Mouse (Mus musculus) kidney, postnatal 0 days (tissue): ENCODE results near the gene Miga2. TPM values are rescaled to one million over a fixed set of nuclear protein-coding genes. Genes with fewer than 3 reads are reported as not detected.

Source experiments
- ATAC-seq: fragments of 200-750 bp; cut with Nextera tagmentation; replicated peaks from 2 replicates; pipeline ENCODE4 v1.8.0; 2017; ENCODE audit warnings: low read depth, moderate number of reproducible peaks, moderate TSS enrichment, moderate library complexity; ENCODE audit not compliant: low FRiP score
- DNase-seq: peaks from one replicate; pipeline ENCODE4 v3.0.0-alpha.2; 2016; ENCODE audit warnings: low spot score
- H3K27ac ChIP-seq: fragments of 300-500 bp; sonication (generic); 2 replicates; pipeline ENCODE4 v1.5.1; 2014; ENCODE audit warnings: mild to moderate bottlenecking
- H3K27me3 ChIP-seq: fragments of 300-500 bp; sonication (generic); 2 replicates; pipeline ENCODE4 v1.6.1; 2014; ENCODE audit warnings: low read length, mixed read lengths; ENCODE audit not compliant: insufficient read depth
- H3K36me3 ChIP-seq: fragments of 300-500 bp; sonication (generic); 2 replicates; pipeline ENCODE4 v1.6.1; 2014; ENCODE audit warnings: low read length, mixed read lengths; ENCODE audit not compliant: insufficient read depth
- H3K4me1 ChIP-seq: fragments of 300-500 bp; sonication (generic); replicated peaks from 2 replicates; pipeline ENCODE4 v1.6.1; 2014; ENCODE audit warnings: antibody characterized with exemption, low read length, mixed read lengths; ENCODE audit not compliant: insufficient read depth
- H3K4me2 ChIP-seq: fragments of 300-500 bp; sonication (generic); 2 replicates; pipeline ENCODE4 v1.6.1; 2014; ENCODE audit warnings: mild to moderate bottlenecking, low read length, moderate library complexity, mixed read lengths
- H3K4me3 ChIP-seq: fragments of 300-500 bp; sonication (generic); replicated peaks from 2 replicates; pipeline ENCODE4 v1.5.1; 2014; ENCODE audit warnings: low read depth, low read length
- H3K9ac ChIP-seq: fragments of 300-500 bp; sonication (generic); 2 replicates; pipeline ENCODE4 v1.6.1; 2014; ENCODE audit warnings: low read depth, low read length
- H3K9me3 ChIP-seq: fragments of 300-500 bp; sonication (generic); replicated peaks from 2 replicates; pipeline ENCODE4 v1.6.1; 2016; ENCODE audit warnings: low read length, inconsistent platforms, mixed read lengths
- CTCF ChIP-seq: IDR thresholded peaks from 2 replicates; pipeline ENCODE4 v1.5.1; 2016; ENCODE audit warnings: antibody characterized with exemption, low read depth, mild to moderate bottlenecking, moderate library complexity
- WGBS: fragments of 180-500 bp; shearing (Covaris S2); extraction: QIAGEN DNeasy Blood & Tissue Kit; methylation state at CpG from one replicate; pipeline ENCODE4 v1.1.7; 2014; 5-methylcytosine and 5-hydroxymethylcytosine counted together
- polyA plus RNA-seq: library from polyadenylated mRNA; unstranded; fragments of >200 nt; fragmentation: Nextera tagmentation; extraction: Ambion mirVana; gene quantifications from 2 replicates; pipeline ENCODE4 v1.2.1, GENCODE M21; 2015

The Miga2 gene
- polyA plus RNA-seq, 1 experiment from 2014 or later: 22.2 TPM

GRCm38 (mm10) chr2:30343601-30344137 is 20.4 kb upstream of the Miga2 start:
- H3K4me2 ChIP-seq: no peak overlapping the region
- ATAC-seq (no peak), DNase-seq (no peak)
- H3K27ac ChIP-seq: no peak overlapping the region
- no peaks in the 10 kb centered on the region for H3K27me3 ChIP-seq
- TF ChIP-seq CTCF: no peak
- 65% methylated on average over 14 of the region's 14 CpGs for WGBS
- H3K9me3 ChIP-seq: no peaks in the 10 kb centered on the region
- H3K36me3 ChIP-seq: peaks cover 71% of the 10 kb centered on the region
- no peak overlapping the region for H3K4me3 ChIP-seq
- H3K4me1 ChIP-seq: no peaks in the 10 kb centered on the region
- H3K9ac ChIP-seq: no peak overlapping the region

- DNase-seq: no peak
- Histone ChIP-seq H3K27me3 (no peaks in the 10 kb centered on the region), H3K4me2 (no peak overlapping the region), H3K36me3 (peaks cover 73% of the 10 kb centered on the region), H3K27ac (no peak overlapping the region), H3K9ac (no peak overlapping the region), H3K9me3 (no peaks in the 10 kb centered on the region), H3K4me3 (no peak overlapping the region), H3K4me1 (no peaks in the 10 kb centered on the region)
- TF ChIP-seq CTCF: no peak
- no peak for ATAC-seq
- 89% methylated on average over 7 of the region's 7 CpGs for WGBS
These were observed 17.9 kb upstream of the Miga2 start for GRCm38 (mm10) chr2:30345971-30346676.

- ATAC-seq (no peak), DNase-seq (no peak)
- 92% methylated on average over 6 of the region's 6 CpGs for WGBS
- Histone ChIP-seq H3K36me3 (peaks cover 59% of the 10 kb centered on the region), H3K27ac (no peak overlapping the region), H3K4me2 (no peak overlapping the region), H3K4me3 (no peak overlapping the region), H3K9me3 (no peaks in the 10 kb centered on the region), H3K4me1 (no peaks in the 10 kb centered on the region), H3K27me3 (no peaks in the 10 kb centered on the region), H3K9ac (no peak overlapping the region)
- no peak for TF ChIP-seq CTCF
These were observed 14.8 kb upstream of the Miga2 start for GRCm38 (mm10) chr2:30349196-30349595.

- Histone ChIP-seq H3K9me3 (no peaks in the 10 kb centered on the region), H3K9ac (no peak overlapping the region), H3K27me3 (no peaks in the 10 kb centered on the region), H3K27ac (no peak overlapping the region), H3K4me2 (no peak overlapping the region), H3K36me3 (peaks cover 51% of the 10 kb centered on the region), H3K4me3 (no peak overlapping the region), H3K4me1 (0 out of 2 replicates have a peak, but pooled peaks cover under 1% of the 10 kb centered on the region)
- peak; percentile 51; the same call in 1 of the 2 replicates for TF ChIP-seq CTCF
- WGBS: 66% methylated on average over 2 of the region's 2 CpGs
- DNase-seq: peak; percentile 45
- ATAC-seq: peak; percentile 30; the same call in 1 of the 2 replicates
These were observed 12.9 kb upstream of the Miga2 start for GRCm38 (mm10) chr2:30351149-30351548.

GRCm38 (mm10) chr2:30355861-30356260 is 8.2 kb upstream of the Miga2 start:
- Histone ChIP-seq H3K4me1 (peaks cover 22% of the 10 kb centered on the region), H3K9me3 (no peaks in the 10 kb centered on the region), H3K9ac (no peak overlapping the region), H3K4me3 (no peak overlapping the region), H3K27ac (no peak overlapping the region), H3K36me3 (peaks cover 21% of the 10 kb centered on the region; the same call in 1 of the 2 replicates), H3K27me3 (no peaks in the 10 kb centered on the region), H3K4me2 (no peak overlapping the region)
- no peak for TF ChIP-seq CTCF
- no peak for DNase-seq
- WGBS: 65% methylated on average over 4 of the region's 4 CpGs
- no peak for ATAC-seq

GRCm38 (mm10) chr2:30356266-30356665 is 7.8 kb upstream of the Miga2 start:
- WGBS: 52% methylated on average over 4 of the region's 4 CpGs
- Histone ChIP-seq H3K27ac (no peak overlapping the region), H3K36me3 (peaks cover 21% of the 10 kb centered on the region; the same call in 1 of the 2 replicates), H3K9me3 (no peaks in the 10 kb centered on the region), H3K4me2 (no peak overlapping the region), H3K4me3 (no peak overlapping the region), H3K9ac (no peak overlapping the region), H3K27me3 (no peaks in the 10 kb centered on the region), H3K4me1 (peaks cover 22% of the 10 kb centered on the region)
- no peak for TF ChIP-seq CTCF
- ATAC-seq (no peak), DNase-seq (no peak)
